Mouse (Mus musculus) MEL (cell line): Measurements from ENCODE around the gene Lonp1. TPM values are rescaled to one million over a fixed set of nuclear protein-coding genes. Genes with fewer than 3 reads are reported as not detected.
"Not testable (repeated sequence)": the region's sequence is repeated elsewhere in the genome, so short reads cannot be mapped to it uniquely, and the experiment has no call there.

Experiments
- DNase-seq: peaks from one replicate; pipeline ENCODE4 v3.0.0; 2011; ENCODE audit warnings: low read depth, low spot score
- H3K27ac ChIP-seq: 2 replicates; pipeline ENCODE4 v1.5.1; 2012; ENCODE audit warnings: low read depth, mild to moderate bottlenecking, control low read depth, low read length, moderate library complexity; ENCODE audit not compliant: control insufficient read depth
- H3K27me3 ChIP-seq, 2 experiments: fragments of 150-350 bp in 1 of 2; sonication (generic) in 1 of 2; 2 replicates each; pipeline ENCODE4 v1.6.1; 2012; ENCODE audit warnings: low read length in 2 of 2, mild to moderate bottlenecking in 2 of 2, improper control_type of control experiment in 1 of 2, moderate library complexity in 1 of 2; ENCODE audit not compliant: insufficient read depth in 2 of 2, control insufficient read depth in 1 of 2
- H3K36me3 ChIP-seq, 2 experiments: 2 replicates each; pipeline ENCODE4 v1.6.1; 2012 to 2014; ENCODE audit warnings: low read length in 2 of 2, improper control_type of control experiment in 1 of 2, inconsistent platforms in 1 of 2, mild to moderate bottlenecking in 1 of 2; ENCODE audit not compliant: insufficient read depth in 2 of 2, control insufficient read depth in 1 of 2
- H3K4me1 ChIP-seq, 2 experiments: fragments of 150-350 bp in 1 of 2; sonication (generic) in 1 of 2; 2 replicates each; pipeline ENCODE4 v1.6.1; 2012; ENCODE audit warnings: low read length in 2 of 2, improper control_type of control experiment in 1 of 2, mild to moderate bottlenecking in 1 of 2; ENCODE audit not compliant: insufficient read depth in 2 of 2, control insufficient read depth in 1 of 2
- H3K4me3 ChIP-seq, 2 experiments: fragments of 150-350 bp in 1 of 2; sonication (generic) in 1 of 2; 2 replicates each; pipeline ENCODE4 v1.5.1; 2012; ENCODE audit warnings: low read depth in 2 of 2, low read length in 2 of 2, mild to moderate bottlenecking in 2 of 2, moderate library complexity in 2 of 2, control low read depth in 1 of 2, improper control_type of control experiment in 1 of 2; ENCODE audit not compliant: control insufficient read depth in 1 of 2, insufficient read depth in 1 of 2
- H3K79me2 ChIP-seq: 2 replicates; pipeline ENCODE4 v1.6.1; 2012; ENCODE audit warnings: mild to moderate bottlenecking, low read length, moderate library complexity; ENCODE audit not compliant: control insufficient read depth, poor library complexity, insufficient read depth
- H3K9ac ChIP-seq: 2 replicates; pipeline ENCODE4 v1.6.1; 2012; ENCODE audit warnings: low read depth, mild to moderate bottlenecking, control low read depth, low read length, moderate library complexity; ENCODE audit not compliant: control insufficient read depth, poor library complexity, severe bottlenecking
- H3K9me3 ChIP-seq: fragments of 150-350 bp; sonication (generic); replicated peaks from 2 replicates; pipeline ENCODE4 v1.6.1; 2012; ENCODE audit warnings: mild to moderate bottlenecking, low read length, improper control_type of control experiment, moderate library complexity; ENCODE audit not compliant: insufficient read depth
- BHLHE40 ChIP-seq: IDR thresholded peaks from 2 replicates; pipeline ENCODE4 v1.6.1; 2012; ENCODE audit warnings: low read depth, mild to moderate bottlenecking, inconsistent platforms, low read length, improper control_type of control experiment, borderline replicate concordance
- CTCF ChIP-seq, 3 experiments: IDR thresholded peaks in 2 of 3; conservative IDR thresholded peaks in 1 of 3; 2 replicates each; pipeline ENCODE4 v1.5.1; 2011 to 2012; ENCODE audit warnings: low read length in 3 of 3, low read depth in 2 of 3, mild to moderate bottlenecking in 2 of 3, improper control_type of control experiment in 1 of 3, inconsistent platforms in 1 of 3, mixed read lengths in 1 of 3, moderate library complexity in 1 of 3; ENCODE audit not compliant: control insufficient read depth in 1 of 3, insufficient read depth in 1 of 3, poor library complexity in 1 of 3, severe bottlenecking in 1 of 3
- E2F4 ChIP-seq: IDR thresholded peaks from 2 replicates; pipeline ENCODE4 v1.6.1; 2011; ENCODE audit warnings: low read depth, low read length, improper control_type of control experiment, borderline replicate concordance
- ELF1 ChIP-seq: IDR thresholded peaks from 2 replicates; pipeline ENCODE4 v1.6.1; 2014; ENCODE audit warnings: low read depth, mild to moderate bottlenecking, inconsistent platforms, low read length, improper control_type of control experiment, moderate library complexity
- GABPA ChIP-seq: IDR thresholded peaks from 2 replicates; pipeline ENCODE4 v1.6.1; 2012; ENCODE audit warnings: low read depth, mild to moderate bottlenecking, inconsistent platforms, low read length, improper control_type of control experiment, moderate library complexity
- HCFC1 ChIP-seq: IDR thresholded peaks from 2 replicates; pipeline ENCODE4 v1.6.1; 2012; ENCODE audit warnings: low read depth, mild to moderate bottlenecking, inconsistent platforms, low read length, improper control_type of control experiment, moderate library complexity
- JUND ChIP-seq: IDR thresholded peaks from 2 replicates; pipeline ENCODE4 v1.6.1; 2011; ENCODE audit warnings: low read depth, mild to moderate bottlenecking, improper control_type of control experiment, low read length
- KAT2A ChIP-seq: conservative IDR thresholded peaks from 2 replicates; pipeline ENCODE4 v1.6.1; 2012; ENCODE audit warnings: low read depth, low read length, improper control_type of control experiment, inconsistent platforms
- MAX ChIP-seq: IDR thresholded peaks from 2 replicates; pipeline ENCODE4 v1.6.1; 2011; ENCODE audit warnings: low read length, improper control_type of control experiment
- MAZ ChIP-seq: IDR thresholded peaks from 2 replicates; pipeline ENCODE4 v1.6.1; 2012; ENCODE audit warnings: low read depth, mild to moderate bottlenecking, inconsistent platforms, low read length, improper control_type of control experiment
- MXI1 ChIP-seq: IDR thresholded peaks from 2 replicates; pipeline ENCODE4 v1.6.1; 2011; ENCODE audit warnings: mild to moderate bottlenecking, low read depth, low read length, improper control_type of control experiment
- MYB ChIP-seq: IDR thresholded peaks from 2 replicates; pipeline ENCODE4 v1.6.1; 2011; ENCODE audit warnings: mild to moderate bottlenecking, low read depth, low read length, improper control_type of control experiment
- MYC ChIP-seq: IDR thresholded peaks from 2 replicates; pipeline ENCODE4 v1.6.1; 2011; ENCODE audit warnings: low read depth, mild to moderate bottlenecking, low read length, improper control_type of control experiment, moderate library complexity
- NELFE ChIP-seq: IDR thresholded peaks from 2 replicates; pipeline ENCODE4 v1.6.1; 2011; ENCODE audit warnings: low read depth, low read length, improper control_type of control experiment
- NRF1 ChIP-seq: IDR thresholded peaks from 2 replicates; pipeline ENCODE4 v1.6.1; 2014; ENCODE audit warnings: low read depth, mild to moderate bottlenecking, inconsistent platforms, low read length, improper control_type of control experiment, moderate library complexity; ENCODE audit not compliant: poor library complexity, insufficient read depth, severe bottlenecking
- POLR2A ChIP-seq, 2 experiments: IDR thresholded peaks; 2 replicates each; pipeline ENCODE4 v1.6.1; 2011 to 2012; ENCODE audit warnings: low read length in 2 of 2, mild to moderate bottlenecking in 2 of 2, control low read depth in 1 of 2, improper control_type of control experiment in 1 of 2, low read depth in 1 of 2, moderate library complexity in 1 of 2; ENCODE audit not compliant: control insufficient read depth in 1 of 2, insufficient read depth in 1 of 2, poor library complexity in 1 of 2
- POLR2AphosphoS2 ChIP-seq: IDR thresholded peaks from 2 replicates; pipeline ENCODE4 v1.6.1; 2011; ENCODE audit warnings: low read length, improper control_type of control experiment
- POLR2AphosphoS5 ChIP-seq: IDR thresholded peaks from 2 replicates; pipeline ENCODE4 v1.6.1; 2012; ENCODE audit warnings: low read depth, borderline replicate concordance, mild to moderate bottlenecking, inconsistent platforms, low read length, moderate library complexity, mixed read lengths
- RCOR1 ChIP-seq: IDR thresholded peaks from 2 replicates; pipeline ENCODE4 v1.6.1; 2012; ENCODE audit warnings: low read depth, mild to moderate bottlenecking, inconsistent platforms, low read length, improper control_type of control experiment
- SIN3A ChIP-seq: IDR thresholded peaks from 2 replicates; pipeline ENCODE4 v1.6.1; 2012; ENCODE audit warnings: low read length, improper control_type of control experiment, inconsistent platforms
- SMC3 ChIP-seq: IDR thresholded peaks from 2 replicates; pipeline ENCODE4 v1.6.1; 2011; ENCODE audit warnings: low read depth, low read length, improper control_type of control experiment
- TBP ChIP-seq: IDR thresholded peaks from 2 replicates; pipeline ENCODE4 v1.8.0; 2011; ENCODE audit warnings: low read depth, low read length, improper control_type of control experiment
- TCF12 ChIP-seq: IDR thresholded peaks from 2 replicates; pipeline ENCODE4 v1.6.1; 2014; ENCODE audit warnings: low read depth, mild to moderate bottlenecking, inconsistent platforms, low read length, improper control_type of control experiment, moderate library complexity
- USF1 ChIP-seq: IDR thresholded peaks from 2 replicates; pipeline ENCODE4 v1.6.1; 2014; ENCODE audit warnings: low read depth, mild to moderate bottlenecking, inconsistent platforms, low read length, improper control_type of control experiment, moderate library complexity
- ZNF384 ChIP-seq: IDR thresholded peaks from 2 replicates; pipeline ENCODE4 v1.6.1; 2012; ENCODE audit warnings: low read depth, mild to moderate bottlenecking, inconsistent platforms, low read length, improper control_type of control experiment
- polyA plus RNA-seq, 2 experiments: library from polyadenylated mRNA; stranded (reverse) in 1 of 2; unstranded in 1 of 2; fragments of >175 nt in 1 of 2; fragments of >200 nt in 1 of 2; gene quantifications; 2 replicates each; pipeline versions ENCODE4 v1.2.1 to v1.2.4; 2012; ENCODE audit warnings: low replicate concordance in 2 of 2, low read depth in 1 of 2; ENCODE audit not compliant: insufficient read length in 2 of 2, insufficient read depth in 1 of 2, missing spikeins in 1 of 2
- total RNA-seq: library from RNA; depleted of rRNA; stranded (reverse); fragments of 300-350 nt; gene quantifications from 2 replicates; pipeline ENCODE4 v1.2.3, GENCODE M21; 2012

The Lonp1 gene
- total and polyA plus RNA-seq, 3 experiments: 162 to 296 (median 197) TPM

DNA sequence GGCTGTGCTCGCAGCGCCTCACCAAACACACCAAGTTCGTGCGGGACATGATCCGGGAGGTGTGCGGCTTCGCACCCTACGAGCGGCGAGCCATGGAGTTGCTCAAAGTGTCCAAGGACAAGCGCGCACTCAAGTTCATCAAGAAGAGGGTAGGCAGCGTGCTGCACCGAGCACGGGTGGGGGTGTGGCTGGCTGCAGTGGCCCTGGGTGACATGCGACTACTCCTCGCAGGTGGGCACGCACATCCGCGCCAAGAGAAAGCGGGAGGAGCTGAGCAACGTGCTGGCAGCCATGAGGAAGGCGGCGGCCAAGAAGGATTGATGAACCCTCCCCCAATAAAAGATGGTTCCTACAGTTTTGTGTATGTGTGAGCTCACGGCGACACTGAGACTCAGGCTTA, 12.8 kb downstream of the Lonp1 start:
- Histone ChIP-seq H3K4me1 (peaks cover 0 to 13% of the 10 kb centered on the region in 2 experiments; a peak in 2 of 4 replicates), H3K9ac (peak overlapping the region; percentile 77), H3K79me2 (peaks cover 27% of the 10 kb centered on the region), H3K27ac (peak overlapping the region; percentile 65), H3K4me3 (peak overlapping the region; percentile 66 to 68)
- peak; percentile 54; the same call in 1 of the 2 replicates for TF ChIP-seq MYC
- peak; percentile 58; the same call in 1 of the 2 replicates for TF ChIP-seq NELFE
- peak; percentile 43; the same call in 1 of the 2 replicates for TF ChIP-seq MAX
- peak; percentile 63; the same call in 1 of the 2 replicates for TF ChIP-seq MXI1
- TF ChIP-seq POLR2AphosphoS5: 0 out of 2 replicates have a peak, but pooled peaks have one; percentile 32
- not testable (repeated sequence) for H3K36me3 ChIP-seq, H3K27me3 ChIP-seq, H3K9me3 ChIP-seq
- peak; percentile 73 for DNase-seq

DNA sequence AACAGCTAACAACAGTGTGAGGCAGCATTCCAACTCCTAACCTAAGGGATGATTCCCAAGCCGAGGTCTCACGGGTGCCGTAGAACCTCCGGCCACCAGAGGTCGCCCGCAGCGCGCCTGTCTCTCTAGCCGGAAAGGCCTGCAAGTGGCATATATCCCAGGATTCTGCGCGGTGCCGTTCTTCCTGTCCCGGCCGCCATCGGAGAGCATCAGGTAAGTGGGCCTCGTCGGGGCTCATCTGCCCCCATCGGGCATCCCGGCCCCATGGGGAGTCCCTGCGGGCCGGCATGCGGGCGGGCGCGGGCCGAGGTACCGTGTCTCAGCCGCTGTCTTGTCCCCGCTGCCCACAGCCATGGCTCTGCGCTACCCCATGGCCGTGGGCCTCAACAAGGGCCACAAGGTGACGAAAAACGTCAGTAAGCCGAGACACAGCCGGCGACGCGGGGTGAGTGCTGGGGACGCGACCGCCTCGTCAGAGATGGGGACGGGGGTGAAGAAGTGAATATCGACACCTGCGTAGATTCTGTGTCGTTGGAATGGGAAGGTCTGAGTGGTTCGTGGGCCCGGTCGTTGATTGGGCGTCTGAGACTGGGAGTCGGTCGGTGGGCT, 13.3 kb downstream of the Lonp1 start, which contains the start of gene Rpl36:
Gene Rpl36 (plus strand): TSS at position 181 of the 609 bp plus-strand sequence.
- peaks cover 0 to 13% of the 10 kb centered on the region in 2 experiments; a peak in 2 of 4 replicates for H3K4me1 ChIP-seq
- peak within 1 kb of the TSS; percentile 77 for H3K9ac ChIP-seq
- H3K4me3 ChIP-seq: peak within 1 kb of the TSS; percentile 66 to 68
- peak; percentile 81; the same call in 1 of the 2 replicates for TF ChIP-seq GABPA
- TF ChIP-seq USF1: no peak
- TF ChIP-seq TBP: peak; percentile 97
- TF ChIP-seq RCOR1: no peak
- peak; percentile 94 for TF ChIP-seq NELFE
- no peak for TF ChIP-seq SMC3
- no peak for TF ChIP-seq MAX
- peak; percentile 77 for TF ChIP-seq MYC
- no peak for TF ChIP-seq MAZ
- TF ChIP-seq POLR2AphosphoS5: no peak; the same call in 1 of the 2 replicates
- no peak for TF ChIP-seq MYB
- peak; percentile 90 for TF ChIP-seq SIN3A
- TF ChIP-seq ELF1: peak; percentile 88
- no peak for TF ChIP-seq ZNF384
- TF ChIP-seq E2F4: no peak
- peak; percentile 94 for TF ChIP-seq HCFC1
- no peak for TF ChIP-seq BHLHE40
- TF ChIP-seq TCF12: peak; percentile 77
- peak; percentile 87 to 98 (median 91) for TF ChIP-seq CTCF (IDR thresholded peaks at IDR 0.05 in 2 of 3, conservative IDR thresholded peaks at IDR 0.05 in 1 of 3; ENCODE audit: control insufficient read depth in 1 of 3, insufficient read depth in 1 of 3, low read depth in 2 of 3, low read length in 3 of 3, poor library complexity in 1 of 3, severe bottlenecking in 1 of 3)
- no peak for TF ChIP-seq JUND
- TF ChIP-seq POLR2AphosphoS2: peak; percentile 70; the same call in 1 of the 2 replicates
- TF ChIP-seq NRF1: peak; percentile 76
- peak; percentile 88 for TF ChIP-seq KAT2A
- TF ChIP-seq POLR2A (IDR thresholded peaks at IDR 0.05; ENCODE audit: control insufficient read depth in 1 of 2, insufficient read depth in 1 of 2, low read depth in 1 of 2, low read length in 2 of 2, poor library complexity in 1 of 2): peak; percentile 86 to 90
- TF ChIP-seq, all 39 proteins: peak for 13
- peaks cover 2 to 4% of the 10 kb centered on the region in 2 experiments; a peak in 3 of 4 replicates for H3K36me3 ChIP-seq
- peaks cover 32% of the 10 kb centered on the region for H3K79me2 ChIP-seq
- no peaks in the 10 kb centered on the region for H3K27me3 ChIP-seq
- H3K27ac ChIP-seq: peak within 1 kb of the TSS; percentile 78
- peak; percentile 94 for DNase-seq
- H3K9me3 ChIP-seq: no peaks in the 10 kb centered on the region
